Comparison of ENCODE assay signal across 20 mouse cellular contexts in genomic region chr6:110559656-110560055, GRCm38 (mm10).
"Had no signal": no experiment of that assay in that cellular context is flagged by ENCODE, and none has a peak within 500 bp of the region (broad histone marks: within the 10 kb centered on the region; RNA-seq: fewer than 3 reads in every experiment).

No protein-coding gene starts in this region.

- H3K27ac ChIP-seq: liver, embryonic 13.5 days; liver, embryonic 15.5 days; lung, embryonic 15.5 days; macrophage; midbrain, embryonic 13.5 days; neural tube, embryonic 12.5 days had no signal

- DNase-seq: liver, embryonic 13.5 days; liver, postnatal 0 days; lung, adult 2 months; lung, postnatal 14 days; lung, postnatal 36 days; right cerebral cortex, adult 18-20 months; right cerebral cortex, postnatal 25 days; right cerebral cortex, postnatal 4 days; spleen, adult 18-20 months; thymus, adult 18-20 months; thymus, postnatal 14 days; thymus, postnatal 36 days had no signal

- H3K4me1 ChIP-seq: liver, embryonic 13.5 days; liver, embryonic 15.5 days; lung, embryonic 15.5 days; megakaryocyte, embryonic 14.5 days; neural tube, embryonic 12.5 days had no signal

- H3K27me3 ChIP-seq: liver, embryonic 13.5 days; liver, embryonic 15.5 days; lung, embryonic 15.5 days; megakaryocyte, embryonic 14.5 days; midbrain, embryonic 13.5 days; neural tube, embryonic 12.5 days had no signal

- H3K4me2 ChIP-seq: liver, embryonic 13.5 days; liver, embryonic 15.5 days; lung, embryonic 15.5 days; midbrain, embryonic 11.5 days; midbrain, embryonic 13.5 days; neural tube, embryonic 12.5 days had no signal

- ATAC-seq: liver, postnatal 0 days; lung, postnatal 0 days; midbrain, embryonic 13.5 days had no signal

- H3K9me3 ChIP-seq: liver, embryonic 13.5 days; liver, embryonic 15.5 days; lung, embryonic 15.5 days; megakaryocyte, embryonic 14.5 days; midbrain, embryonic 13.5 days; neural tube, embryonic 12.5 days had no signal

- H3K4me3 ChIP-seq: liver, embryonic 13.5 days; liver, embryonic 15.5 days; lung, embryonic 15.5 days; megakaryocyte, embryonic 14.5 days; midbrain, embryonic 13.5 days; neural tube, embryonic 12.5 days had no signal

- H3K36me3 ChIP-seq: liver, embryonic 13.5 days; liver, embryonic 15.5 days; lung, embryonic 15.5 days; midbrain, embryonic 13.5 days; neural tube, embryonic 12.5 days had no signal

- H3K9ac ChIP-seq: liver, embryonic 13.5 days; liver, embryonic 15.5 days; liver, postnatal 0 days; lung, embryonic 15.5 days; midbrain, embryonic 13.5 days; neural tube, embryonic 12.5 days had no signal
